Mouse (Mus musculus): Measurements from ENCODE around the gene Hspg2.

DNA sequence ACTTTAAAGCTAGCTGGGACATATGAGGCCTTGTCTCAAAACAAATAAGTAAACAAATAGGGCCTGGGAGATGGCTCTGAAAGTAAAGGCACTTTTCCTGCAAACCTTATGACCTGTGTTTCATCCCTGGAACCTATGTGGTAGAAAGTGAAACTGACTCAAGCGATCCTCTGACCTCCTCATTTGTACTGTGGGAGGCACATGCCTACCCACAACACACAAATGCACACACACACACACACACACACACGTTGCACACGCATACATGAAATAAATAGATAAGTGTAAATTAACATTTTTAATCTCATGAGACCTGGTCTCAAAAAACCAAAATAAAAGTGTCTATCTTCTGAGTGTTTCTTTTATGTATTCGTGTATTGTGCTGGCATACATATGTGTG lies 22.7 kb upstream of the Hspg2 start:
- TF ChIP-seq CTCF (IDR thresholded peaks at IDR 0.05; ENCODE audit: control insufficient read depth, insufficient read depth, low read length) (no peak), POLR2A (IDR thresholded peaks at IDR 0.05; ENCODE audit: borderline replicate concordance, control insufficient read depth, low read depth, low read length) (no peak)
